Mouse (Mus musculus) brain, embryonic 14.5 days (tissue): ENCODE data around the gene Igsf9.

ENCODE experiments used
- CTCF ChIP-seq: fragments of 200-500 bp; IDR thresholded peaks from 2 replicates; pipeline ENCODE4 v1.5.1; 2012; ENCODE audit warnings: inconsistent platforms, mild to moderate bottlenecking, moderate library complexity, borderline replicate concordance; ENCODE audit not compliant: insufficient read depth, insufficient read length; ENCODE audit errors: extremely low read depth
- POLR2A ChIP-seq: fragments of 200-500 bp; IDR thresholded peaks from 2 replicates; pipeline ENCODE4 v1.6.1; 2012; ENCODE audit warnings: mild to moderate bottlenecking, inconsistent platforms, borderline replicate concordance; ENCODE audit not compliant: poor library complexity, insufficient read depth, insufficient read length, severe bottlenecking; ENCODE audit errors: extremely low read depth

- TF ChIP-seq CTCF = no peak
- TF ChIP-seq POLR2A = no peak
These were observed 11.9 kb downstream of the Igsf9 start for GRCm38 (mm10) chr1:172493516-172493915.
